Mouse (Mus musculus) liver, postnatal 0 days (tissue): ENCODE data around the gene 1500009C09Rik.

Source experiments
- CTCF ChIP-seq: sonication (generic); IDR thresholded peaks from 2 replicates; pipeline ENCODE4 v1.5.1; 2016; ENCODE audit warnings: antibody characterized with exemption, low read depth
- EP300 ChIP-seq: IDR thresholded peaks from 2 replicates; pipeline ENCODE4 v1.6.1; 2016; ENCODE audit warnings: antibody characterized with exemption, low read depth, mild to moderate bottlenecking

GRCm38 (mm10) chr15:82220003-82220675 lies 32.1 kb upstream of the 1500009C09Rik start:
- no peak for TF ChIP-seq EP300
- no peak for TF ChIP-seq CTCF
